Mouse (Mus musculus): ENCODE results near the gene Tmem108.

Gene Tmem108

DNA sequence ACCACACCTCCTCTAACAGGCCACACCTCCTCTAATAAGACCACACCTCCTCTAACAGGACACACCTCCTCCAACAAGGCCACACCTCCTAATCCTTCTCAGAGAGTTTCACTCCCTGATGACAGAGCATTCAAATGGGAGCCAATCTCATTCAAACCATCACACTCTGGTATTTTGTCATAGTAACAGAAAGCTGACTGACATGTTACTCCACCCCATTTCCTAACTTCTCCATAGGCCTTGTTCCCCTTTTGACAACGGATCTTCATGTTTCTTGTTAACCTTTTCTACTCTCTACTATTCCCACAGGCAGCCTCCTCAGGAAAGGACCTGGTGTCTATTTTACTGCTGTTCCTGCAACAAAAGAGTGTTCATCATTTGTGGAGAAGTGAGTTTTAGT is 199.6 kb downstream of the Tmem108 start:
- ATAC-seq (ENCODE audit: insufficient number of reproducible peaks, low FRiP score, low TSS enrichment) = no peak

- ATAC-seq (ENCODE audit: insufficient number of reproducible peaks, low FRiP score, low TSS enrichment) = no peak
Observed at GRCm38 (mm10) chr9:103558741-103559140, 202.9 kb downstream of the Tmem108 start.

DNA sequence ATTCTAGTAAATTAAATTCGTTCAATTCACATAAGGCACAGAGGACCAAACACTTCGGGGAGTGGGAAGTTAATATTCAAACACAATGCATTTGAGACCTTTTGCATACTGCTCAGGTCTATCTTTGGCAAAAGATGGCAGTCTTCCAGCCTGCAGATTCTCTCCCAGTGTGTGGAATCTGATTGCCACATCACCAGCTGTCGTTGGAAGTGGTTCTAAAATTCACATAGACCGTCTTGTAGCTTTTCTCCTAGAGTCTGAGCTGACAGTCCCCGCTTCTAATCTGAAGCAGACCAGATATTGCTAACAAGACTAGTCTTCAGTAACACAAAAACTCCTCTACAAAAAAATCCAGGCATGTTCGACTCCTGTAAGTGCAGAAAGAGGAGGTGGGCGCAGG is 203.4 kb downstream of the Tmem108 start:
- ATAC-seq (ENCODE audit: insufficient number of reproducible peaks, low FRiP score, low TSS enrichment) = no peak; the same call in 1 of the 2 replicates

DNA sequence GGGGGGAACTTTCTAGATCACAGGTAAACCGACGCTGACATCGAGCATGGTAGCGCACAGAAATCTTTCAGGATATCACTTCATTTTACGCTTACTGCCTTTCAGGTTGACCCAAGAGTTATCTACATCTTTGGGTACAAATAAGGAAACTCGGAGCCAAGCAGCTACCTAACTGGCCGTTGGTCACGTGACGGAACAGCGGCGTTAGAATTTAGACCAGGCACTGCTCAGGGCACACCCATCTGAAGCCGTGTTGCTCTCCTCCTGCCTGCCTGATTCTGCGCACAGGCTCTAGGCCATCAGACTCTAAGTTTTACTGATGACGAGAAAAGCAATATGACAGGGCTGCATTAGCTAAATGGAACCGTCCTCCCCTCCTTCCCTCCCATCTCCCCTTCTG is 204.6 kb downstream of the Tmem108 start:
- no peak for ATAC-seq (ENCODE audit: insufficient number of reproducible peaks, low FRiP score, low TSS enrichment)

GRCm38 (mm10) chr9:103555334-103555733 is 206.3 kb downstream of the Tmem108 start:
- ATAC-seq (ENCODE audit: insufficient number of reproducible peaks, low FRiP score, low TSS enrichment) = no peak

DNA sequence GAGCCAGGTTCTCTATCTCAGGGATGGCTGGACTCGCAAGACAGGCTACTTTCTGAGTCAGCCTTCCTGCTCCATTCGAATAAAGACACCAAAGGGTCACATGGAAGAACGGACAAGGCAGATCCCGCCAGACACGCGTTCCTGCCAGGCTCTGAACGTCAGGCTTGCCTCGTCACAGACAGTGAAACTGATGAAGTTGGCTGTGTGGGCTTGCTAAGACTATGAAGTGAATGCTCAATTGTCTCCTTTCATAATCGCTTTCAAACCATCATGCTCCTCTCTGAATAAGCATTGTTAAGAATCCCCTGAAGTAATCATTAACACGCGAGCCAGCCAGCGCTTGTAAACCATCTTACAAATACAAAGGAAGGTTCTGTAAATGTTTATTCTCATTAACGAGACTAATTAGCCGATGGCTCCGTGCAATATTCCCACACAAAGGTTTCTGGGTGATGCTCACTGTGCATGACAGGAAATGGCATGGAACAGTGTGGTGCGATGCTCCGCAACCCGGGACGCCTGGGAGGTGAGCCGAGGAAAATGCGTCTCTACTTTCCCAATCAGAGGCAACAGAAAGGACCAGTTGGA is 210.9 kb downstream of the Tmem108 start:
- ATAC-seq (ENCODE audit: insufficient number of reproducible peaks, low FRiP score, low TSS enrichment) = no peak

DNA sequence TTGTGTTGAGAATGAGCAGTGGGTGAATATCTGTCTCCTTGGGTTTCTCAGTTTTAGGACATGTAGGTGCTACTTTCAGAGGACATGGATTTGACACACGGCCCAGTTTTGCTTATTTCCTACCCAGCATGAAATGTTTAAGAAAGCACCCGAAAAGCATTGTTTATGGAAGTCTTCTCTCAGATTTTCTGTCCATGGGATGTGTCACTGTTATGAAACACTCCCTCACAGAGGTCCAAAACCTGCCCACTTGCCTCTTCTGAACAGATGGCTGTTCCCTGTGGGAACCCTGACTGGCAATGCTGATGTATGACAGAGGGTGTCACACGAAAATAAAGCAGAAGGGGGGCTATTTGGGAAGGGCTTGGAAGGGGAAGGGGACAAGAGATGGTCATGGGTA is 212.5 kb downstream of the Tmem108 start:
- ATAC-seq (ENCODE audit: insufficient number of reproducible peaks, low FRiP score, low TSS enrichment) = peak; percentile 74

DNA sequence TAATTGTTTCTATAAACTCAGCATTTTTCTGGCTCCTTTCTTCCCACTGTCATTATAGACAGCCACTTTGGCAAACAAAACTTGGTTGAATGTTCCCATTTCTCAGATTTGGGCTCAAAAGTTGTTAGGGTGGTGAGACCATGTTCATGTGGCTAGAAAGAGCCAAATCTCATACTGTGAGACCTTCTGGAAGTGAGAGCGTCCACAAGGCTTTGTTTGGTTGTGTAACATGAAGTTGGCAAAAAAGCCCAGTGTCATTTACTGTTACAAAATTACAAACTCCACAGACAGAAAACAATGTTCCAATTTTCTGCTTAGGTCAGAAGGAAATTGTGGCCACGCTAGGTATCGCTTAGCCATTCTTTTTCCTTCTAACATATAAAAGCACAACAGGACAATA is 213.0 kb downstream of the Tmem108 start:
- peak; percentile 34; the same call in 1 of the 2 replicates for ATAC-seq (ENCODE audit: insufficient number of reproducible peaks, low FRiP score, low TSS enrichment)

- ATAC-seq (ENCODE audit: insufficient number of reproducible peaks, low FRiP score, low TSS enrichment) = no peak
Observed at GRCm38 (mm10) chr9:103546695-103547645, 214.7 kb downstream of the Tmem108 start.

DNA sequence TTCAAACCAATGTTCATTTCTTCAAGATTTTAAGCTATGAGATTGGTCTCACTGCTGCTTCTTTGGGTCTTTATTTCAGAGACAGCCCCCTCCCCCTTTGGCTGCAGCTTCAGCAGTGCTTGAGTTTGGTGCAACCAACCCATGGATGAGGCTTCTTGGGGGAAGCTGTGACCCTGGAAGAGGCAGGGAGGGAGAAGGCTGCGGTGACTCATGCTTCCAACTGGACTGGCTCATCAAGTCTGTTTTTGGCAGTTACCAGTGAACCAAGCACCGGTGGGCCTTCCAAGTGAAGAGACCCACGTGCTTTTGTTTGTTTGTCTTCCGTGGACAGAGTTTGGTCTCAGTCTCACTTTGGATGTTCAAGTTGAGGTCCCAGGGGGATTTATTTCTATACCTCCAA is 215.9 kb downstream of the Tmem108 start:
- ATAC-seq (ENCODE audit: insufficient number of reproducible peaks, low FRiP score, low TSS enrichment) = no peak

GRCm38 (mm10) chr9:103545271-103545670 is 216.4 kb downstream of the Tmem108 start:
- no peak for ATAC-seq (ENCODE audit: insufficient number of reproducible peaks, low FRiP score, low TSS enrichment)

DNA sequence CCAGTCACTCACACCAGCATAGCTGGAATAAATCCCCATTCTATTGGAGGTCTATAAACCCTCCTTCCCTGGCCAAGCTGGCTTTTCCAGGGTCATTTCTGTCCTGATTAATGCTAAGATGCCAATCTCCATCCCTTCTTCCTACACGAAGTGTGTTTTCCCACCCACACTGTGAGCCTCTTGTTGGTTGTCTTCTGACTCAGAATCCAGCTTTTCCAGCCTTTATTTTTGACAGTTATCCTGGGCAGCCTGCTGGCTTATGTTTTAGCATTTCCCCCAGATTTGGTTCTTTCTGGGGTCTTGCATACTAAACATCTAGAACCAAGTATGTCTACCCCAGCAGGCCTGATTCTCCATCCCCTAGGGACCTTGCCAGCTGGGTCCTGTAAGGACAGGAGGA is 217.0 kb downstream of the Tmem108 start:
- no peak for ATAC-seq (ENCODE audit: insufficient number of reproducible peaks, low FRiP score, low TSS enrichment)

DNA sequence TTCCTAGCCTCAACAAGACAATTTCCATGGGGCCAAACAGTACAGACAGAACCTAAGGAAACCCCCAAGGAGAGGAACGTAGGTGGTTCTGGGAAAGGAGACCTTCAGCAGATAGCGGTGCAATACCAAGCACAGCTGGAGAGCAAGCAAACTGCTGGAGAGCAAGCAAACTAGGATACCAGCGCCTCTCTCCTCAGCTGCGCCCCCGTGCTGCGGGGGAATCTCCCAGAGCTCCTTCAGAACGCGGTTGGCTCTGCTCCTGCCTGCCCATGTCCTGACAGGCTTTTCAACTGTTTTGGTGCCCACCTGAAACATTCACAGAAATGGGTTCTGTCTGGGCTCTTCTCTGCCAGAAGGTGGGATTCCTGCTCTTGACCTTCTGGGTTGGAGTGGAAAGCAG is 221.1 kb downstream of the Tmem108 start:
- ATAC-seq (ENCODE audit: insufficient number of reproducible peaks, low FRiP score, low TSS enrichment) = no peak

DNA sequence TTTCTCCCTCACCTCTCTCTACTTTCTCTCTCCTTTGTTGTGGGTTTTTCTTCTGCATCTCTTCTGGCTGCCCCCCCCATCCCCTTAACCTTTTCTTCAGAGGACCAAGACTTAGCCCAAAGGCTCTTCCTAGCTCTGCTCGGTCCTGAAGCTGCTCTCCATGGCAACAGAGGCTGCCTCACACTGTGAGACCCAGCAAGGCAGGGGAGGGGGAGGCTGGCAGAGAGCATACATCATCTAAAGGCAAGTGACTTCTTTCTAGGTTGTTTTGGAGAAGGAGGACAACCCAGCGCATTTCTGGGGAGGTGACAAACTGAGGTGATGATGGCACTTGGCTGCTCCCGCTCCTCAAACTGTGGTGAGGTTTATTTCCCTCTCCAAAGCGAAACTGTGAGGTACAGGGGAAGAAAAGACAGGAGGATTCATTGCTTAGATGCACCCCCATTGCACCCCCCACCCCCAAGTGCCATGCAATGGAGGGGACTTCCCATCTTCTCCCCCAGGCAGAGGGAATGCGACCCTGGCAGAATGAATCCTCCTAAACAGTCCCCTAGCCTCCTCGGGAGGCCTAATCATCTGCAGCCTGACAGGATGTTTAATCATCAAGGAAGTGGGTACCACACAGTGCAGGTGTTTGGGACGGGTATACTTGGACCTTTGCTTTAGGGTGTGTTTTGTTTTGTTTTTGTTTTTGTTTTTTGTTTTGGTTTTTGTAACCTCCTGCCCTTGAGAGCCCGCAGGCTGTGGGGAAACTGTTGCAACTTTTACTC is 223.4 kb downstream of the Tmem108 start:
- no peak for ATAC-seq (ENCODE audit: insufficient number of reproducible peaks, low FRiP score, low TSS enrichment)

DNA sequence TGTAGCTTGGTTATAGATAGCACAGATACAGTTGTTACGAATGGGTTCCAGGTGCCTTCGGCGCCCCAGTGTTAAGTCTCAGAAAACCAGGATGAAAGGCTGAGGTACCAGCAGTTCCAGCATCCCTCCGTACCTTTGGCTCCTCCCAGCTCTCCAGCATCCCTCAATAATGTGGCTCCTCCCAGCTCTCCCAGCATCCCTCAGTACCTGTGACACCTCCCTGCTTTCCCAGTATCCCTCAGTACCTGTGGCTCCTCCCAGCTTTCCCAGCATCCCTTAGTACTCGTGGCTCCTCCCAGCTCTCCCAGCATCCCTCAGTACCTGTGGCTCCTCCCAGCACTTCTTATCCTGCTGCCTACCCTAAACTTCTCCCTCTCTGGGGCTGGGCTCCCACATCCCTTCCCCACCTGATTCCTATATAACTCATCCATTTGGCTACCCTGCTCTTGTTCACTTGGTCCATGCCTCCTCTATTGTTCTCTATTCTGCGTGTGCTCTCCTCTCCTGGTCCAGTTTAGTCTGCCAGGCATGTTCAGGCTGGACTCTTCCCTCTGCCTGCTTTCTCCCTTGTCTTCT is 225.5 kb downstream of the Tmem108 start:
- no peak for ATAC-seq (ENCODE audit: insufficient number of reproducible peaks, low FRiP score, low TSS enrichment)

- no peak for ATAC-seq (ENCODE audit: insufficient number of reproducible peaks, low FRiP score, low TSS enrichment)
Observed at GRCm38 (mm10) chr9:103525041-103525537, 236.5 kb downstream of the Tmem108 start.

DNA sequence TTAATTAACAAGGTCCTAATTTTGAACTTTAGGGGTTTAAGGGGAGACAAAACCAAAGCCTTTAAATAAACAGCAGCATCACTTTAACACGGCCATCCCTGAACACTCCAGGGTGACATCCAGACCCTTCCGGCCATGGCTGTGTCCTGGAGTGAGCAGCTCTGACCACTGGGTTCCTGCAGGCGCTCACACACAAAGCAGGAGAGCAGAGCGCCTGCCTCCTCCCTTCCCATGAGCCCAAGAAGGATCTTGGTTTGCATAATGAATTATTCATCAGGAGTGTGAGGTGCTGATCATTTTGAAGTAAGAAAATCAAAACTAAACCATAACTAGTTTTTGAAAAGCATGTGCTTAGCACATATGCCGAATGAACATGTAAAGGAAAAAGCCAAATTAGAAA is 237.0 kb downstream of the Tmem108 start:
- no peak for ATAC-seq (ENCODE audit: insufficient number of reproducible peaks, low FRiP score, low TSS enrichment)

DNA sequence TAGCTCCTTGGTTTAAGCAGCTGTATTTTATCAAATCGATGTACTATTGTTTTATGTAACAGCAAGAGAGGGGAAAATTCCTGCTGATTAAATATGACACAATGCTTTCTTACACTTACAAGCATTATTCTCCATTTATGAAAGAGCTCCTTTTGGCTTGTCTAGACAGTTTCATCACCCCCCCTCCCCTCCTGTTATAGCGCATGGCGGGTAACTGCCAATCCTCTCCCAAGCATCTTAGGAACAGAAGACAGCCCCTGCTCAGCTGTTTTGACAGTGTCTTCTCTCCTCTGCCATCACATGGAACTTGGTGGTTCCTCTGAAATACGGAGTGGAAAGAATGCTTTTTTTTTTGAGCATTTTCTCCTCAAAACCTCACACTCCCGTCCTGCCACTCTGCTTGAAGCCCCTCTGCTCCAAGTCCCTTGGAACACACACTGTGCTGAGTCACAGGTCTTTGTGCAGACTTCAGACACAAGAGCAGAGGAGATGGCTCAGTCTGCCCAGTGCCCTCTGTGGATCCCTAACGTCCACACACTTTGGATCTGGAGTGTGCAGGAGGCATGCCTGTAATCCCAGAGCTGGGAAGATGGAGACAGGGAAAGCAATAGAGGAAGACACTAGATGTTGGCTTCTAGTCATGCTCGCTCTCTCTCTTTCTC is 237.8 kb downstream of the Tmem108 start:
- ATAC-seq (ENCODE audit: insufficient number of reproducible peaks, low FRiP score, low TSS enrichment) = no peak

GRCm38 (mm10) chr9:103523008-103523407 is 238.6 kb downstream of the Tmem108 start:
- no peak for ATAC-seq (ENCODE audit: insufficient number of reproducible peaks, low FRiP score, low TSS enrichment)

DNA sequence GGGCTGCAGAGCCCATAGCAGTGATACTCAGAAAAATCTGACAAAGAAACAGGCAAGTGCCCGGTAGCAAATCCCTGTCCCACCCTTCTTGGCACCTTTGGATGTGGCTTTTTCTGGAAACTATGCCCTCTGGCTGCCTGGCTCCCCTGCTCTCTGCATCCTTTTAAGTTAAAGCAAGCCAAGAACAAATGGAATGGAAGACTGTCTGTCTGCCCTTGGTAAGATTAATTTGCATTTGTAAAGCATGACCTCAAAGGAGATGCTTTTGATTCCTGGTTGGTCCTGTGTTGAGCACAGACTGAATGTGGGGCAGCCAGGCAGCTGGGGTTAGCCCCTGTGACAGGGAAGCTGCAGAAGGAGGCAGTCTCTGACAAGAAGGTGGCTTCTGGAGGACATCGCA is 247.8 kb downstream of the Tmem108 start:
- ATAC-seq (ENCODE audit: insufficient number of reproducible peaks, low FRiP score, low TSS enrichment) = no peak

All from cerebellum, adult (tissue).